Comparison of ENCODE assay signal across 13 mouse cellular contexts in genomic region chr4:102104534-102105014, GRCm38 (mm10). TPM values are rescaled to one million over a fixed set of nuclear protein-coding genes. Genes with fewer than 3 reads are reported as not detected.
DNase-seq lines count a peak whose midpoint lies in the region.
"Had no signal": no experiment of that assay in that cellular context is flagged by ENCODE, and none has a peak within 500 bp of the region (broad histone marks: within the 10 kb centered on the region; RNA-seq: fewer than 3 reads in every experiment).

No protein-coding gene starts in this region.

- no peak overlapping the region for H3K27ac ChIP-seq in embryonic facial prominence, embryonic 10.5 days (replicated peaks)
- H3K27ac ChIP-seq: embryonic facial prominence, embryonic 12.5 days; heart, embryonic 13.5 days; intestine, embryonic 15.5 days had no signal

- intact Hi-C loops in left cerebral cortex, postnatal 4 days (cut with DNase I): no loop called here
- intact Hi-C loops in left cerebral cortex, postnatal 36 days (cut with DNase I): no loop called here

- DNase-seq in left cerebral cortex, postnatal 4 days: peak; percentile 14
- DNase-seq in left cerebral cortex, adult 18-20 months (ENCODE audit: low spot score in 2 of 2): no peak
- DNase-seq in adrenal gland, postnatal 14 days: peak; percentile 8
- peak; percentile 84 for DNase-seq in cerebellum, adult 9-11 months
- peak; percentile 21 to 57 for DNase-seq in kidney, postnatal 25 days
- no peak for DNase-seq in embryonic facial prominence, embryonic 10.5 days (ENCODE audit: low spot score)
- DNase-seq in left cerebral cortex, postnatal 36 days (ENCODE audit: low spot score in 2 of 2): no peak
- DNase-seq: midbrain, embryonic 14.5 days; right cerebral cortex, postnatal 4 days had no signal

- H3K27me3 ChIP-seq in embryonic facial prominence, embryonic 10.5 days (replicated peaks; ENCODE audit: low read depth, poor library complexity, severe bottlenecking): no peaks in the 10 kb centered on the region
- H3K27me3 ChIP-seq: embryonic facial prominence, embryonic 12.5 days; heart, embryonic 13.5 days; intestine, embryonic 15.5 days had no signal

- no peak overlapping the region for H3K4me3 ChIP-seq in embryonic facial prominence, embryonic 10.5 days
- H3K4me3 ChIP-seq: embryonic facial prominence, embryonic 12.5 days; heart, embryonic 13.5 days; intestine, embryonic 15.5 days had no signal

- H3K9me3 ChIP-seq in embryonic facial prominence, embryonic 10.5 days: no peaks in the 10 kb centered on the region
- H3K9me3 ChIP-seq: embryonic facial prominence, embryonic 12.5 days; heart, embryonic 13.5 days; intestine, embryonic 15.5 days had no signal

- H3K4me1 ChIP-seq in embryonic facial prominence, embryonic 10.5 days: no peaks in the 10 kb centered on the region
- H3K4me1 ChIP-seq: embryonic facial prominence, embryonic 12.5 days; intestine, embryonic 15.5 days had no signal

- 77% methylated on average over 2 of the region's 2 CpGs for WGBS in embryonic facial prominence, embryonic 10.5 days

- no peaks in the 10 kb centered on the region for H3K36me3 ChIP-seq in embryonic facial prominence, embryonic 10.5 days (replicated peaks)
- H3K36me3 ChIP-seq: embryonic facial prominence, embryonic 12.5 days; G1E; heart, embryonic 13.5 days; intestine, embryonic 15.5 days had no signal

RNA-seq across cellular contexts. Expression of gene Pde4b, which starts 17.2 kb away (rescaled TPM):
- total RNA-seq in left cerebral cortex, postnatal 4 days (2021): 10 to 100 TPM; 55.3 to 61.4 TPM
- total RNA-seq in left cerebral cortex, adult 18-20 months (2021): 100 to 1,000 TPM; 119 to 125 TPM
- total RNA-seq in adrenal gland, postnatal 14 days (2021): 10.2 and 14.5 TPM in 2 replicates
- polyA plus RNA-seq in embryonic facial prominence, embryonic 10.5 days (2016; fragmentation: Nextera tagmentation; extraction: Ambion mirVana): 8.0 and 8.2 TPM in 2 replicates
- 100 to 1,000 TPM; 129 to 140 TPM for total RNA-seq in left cerebral cortex, postnatal 36 days (2021)
- polyA plus RNA-seq: G1E had no signal

Comparison
In these comparisons a context has a peak if more than half of its experiments do, and no peak if none do; other contexts are left out.
1. DNase-seq: peak in left cerebral cortex, postnatal 4 days (single experiment), adrenal gland, postnatal 14 days (single experiment), cerebellum, adult 9-11 months (single experiment) and kidney, postnatal 25 days (2 of 2); none in left cerebral cortex, adult 18-20 months (0 of 2), embryonic facial prominence, embryonic 10.5 days (single experiment) and left cerebral cortex, postnatal 36 days (0 of 2).